Mouse (Mus musculus): Measurements from ENCODE around the gene Poln.

The Poln gene

DNA sequence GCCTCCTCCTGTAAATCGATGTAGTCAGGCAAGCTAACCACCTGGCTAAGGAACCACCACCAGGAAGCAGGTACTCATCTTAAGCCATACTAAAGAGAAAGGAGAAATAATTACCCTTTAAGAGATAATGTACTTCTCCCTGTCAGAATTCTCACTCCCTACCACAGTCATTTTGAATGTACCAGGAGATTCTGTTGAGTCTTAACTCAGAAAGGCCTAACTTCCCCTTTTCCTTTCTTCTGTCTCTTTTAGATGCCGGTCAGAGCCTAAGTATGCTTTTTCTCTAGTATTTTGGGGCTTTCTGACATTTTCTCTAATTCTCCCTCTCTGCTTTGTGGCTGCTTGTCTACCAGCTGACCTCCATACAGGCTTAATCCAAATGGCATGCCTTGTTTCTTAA lies 76.2 kb downstream of the Poln start:
- DNase-seq = no peak

DNA sequence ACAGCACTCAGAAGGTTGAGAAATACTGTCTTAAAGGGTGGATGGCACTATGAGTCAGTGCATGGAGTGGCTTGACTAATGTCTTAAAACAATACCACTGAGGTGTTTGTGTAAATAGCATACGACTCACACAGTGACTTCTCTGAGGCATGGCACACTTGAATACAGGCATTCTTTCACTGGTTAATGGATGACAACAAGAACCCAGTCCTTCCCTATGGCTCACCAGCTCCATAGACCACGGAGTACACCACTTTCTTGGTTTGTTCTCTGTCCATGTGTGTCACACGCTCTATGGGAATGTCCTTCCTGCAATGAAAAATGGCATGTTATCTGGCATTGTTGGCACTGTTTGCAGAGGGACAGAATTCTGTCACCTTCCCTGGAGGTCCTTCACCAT lies 136.7 kb downstream of the Poln start:
- DNase-seq = no peak

DNA sequence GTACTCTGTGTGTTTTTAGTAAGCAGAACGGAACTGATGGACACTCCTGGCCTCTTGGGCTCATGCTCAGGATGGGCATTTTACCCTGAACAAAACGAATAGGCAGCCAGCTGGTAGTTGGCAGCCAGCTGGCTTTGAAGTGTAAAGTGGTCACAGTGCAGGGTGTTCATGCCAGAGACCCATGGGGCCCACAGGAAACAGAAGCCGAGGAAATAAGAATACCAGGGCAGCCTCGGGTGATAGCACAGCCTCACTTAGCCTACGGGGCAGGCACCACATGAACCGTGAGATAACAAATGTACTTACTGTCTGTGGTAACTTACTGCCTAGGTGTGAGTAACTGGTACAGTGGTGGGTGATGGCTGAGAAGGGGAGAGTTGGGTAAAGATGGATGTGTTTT lies 138.2 kb downstream of the Poln start:
- DNase-seq = no peak

DNA sequence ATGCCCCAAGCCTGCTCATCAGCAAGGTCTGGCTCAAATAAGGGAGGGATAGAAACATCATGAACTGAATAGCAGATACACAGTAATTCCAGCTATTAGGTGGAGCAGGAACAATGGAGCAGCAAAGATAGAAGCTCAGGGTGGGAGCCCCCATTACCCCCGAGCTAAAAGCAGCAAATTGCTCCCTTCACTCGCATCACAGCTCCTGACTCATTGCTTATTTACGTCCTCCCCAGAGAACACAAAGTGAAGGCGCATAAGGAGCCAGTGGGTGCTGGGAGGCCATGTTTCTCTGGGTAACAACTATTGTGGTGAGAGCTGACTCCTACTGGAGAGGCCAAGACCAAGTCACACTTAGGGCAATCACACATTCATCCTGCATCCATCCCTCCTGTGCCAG lies 139.1 kb downstream of the Poln start:
- DNase-seq = no peak

DNA sequence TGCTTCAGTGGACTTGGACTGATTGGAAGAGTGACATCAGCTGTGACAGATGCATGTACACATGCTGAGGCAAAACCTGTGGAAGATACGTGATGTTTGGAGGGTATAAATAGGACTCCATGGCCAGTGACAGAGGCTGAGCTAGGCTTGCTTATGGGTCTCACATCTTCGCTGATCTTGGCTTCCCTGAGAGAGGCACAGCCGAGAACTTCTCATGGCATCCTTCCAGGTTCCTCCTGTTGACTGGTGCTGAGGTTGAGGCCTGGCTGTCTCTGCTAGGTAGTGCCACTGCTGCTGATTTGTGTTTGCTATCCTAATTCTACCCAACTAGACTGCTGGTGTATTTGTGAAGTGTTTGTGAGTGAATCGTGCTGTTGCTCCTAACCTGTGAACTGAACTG lies 150.3 kb downstream of the Poln start:
- DNase-seq = no peak

DNA sequence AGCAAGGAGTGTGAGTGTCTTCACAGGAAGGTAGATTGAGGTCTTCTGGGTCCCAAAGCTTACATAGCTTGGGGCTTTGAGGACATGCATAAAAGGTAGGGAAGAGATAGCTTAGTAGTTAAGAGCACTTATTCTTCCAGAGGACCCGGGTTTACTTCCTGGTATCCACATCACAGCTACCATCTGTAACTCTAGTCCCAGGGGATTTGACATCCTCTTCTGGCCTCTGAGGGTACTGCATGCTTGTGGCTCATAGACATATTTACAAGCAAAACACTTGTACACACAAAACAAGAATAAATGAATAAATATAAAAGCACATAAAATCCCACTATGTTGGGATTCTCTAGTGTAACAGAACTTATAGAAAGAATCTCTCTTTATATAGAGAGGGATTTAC lies 154.6 kb downstream of the Poln start:
- DNase-seq = no peak

DNA sequence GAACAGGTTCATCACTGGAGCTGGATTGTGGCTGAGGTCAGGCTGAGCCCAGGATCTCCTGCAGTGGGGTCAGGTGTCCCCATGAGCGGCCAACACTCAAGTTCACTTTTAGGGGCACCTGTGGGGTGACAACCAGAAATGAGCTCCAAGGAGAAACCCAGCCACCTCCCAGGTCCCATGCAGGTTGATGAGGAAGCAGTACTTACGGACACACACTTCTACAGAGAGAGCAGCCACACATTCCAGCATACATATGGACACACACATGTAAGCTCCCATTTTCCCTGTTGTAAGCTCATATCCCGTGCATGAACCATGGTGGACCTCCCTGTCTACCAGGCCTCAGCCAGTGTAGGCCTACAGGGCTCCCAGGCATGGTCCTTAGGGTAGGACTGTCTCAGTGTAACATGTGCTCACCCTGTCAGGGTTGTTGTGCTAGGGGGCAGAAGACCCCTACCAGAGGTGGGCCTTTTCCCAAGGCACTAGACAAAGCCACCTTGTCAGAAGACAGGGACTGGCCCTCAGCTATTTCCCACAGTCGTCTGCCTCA lies 161.8 kb downstream of the Poln start:
- DNase-seq = no peak

DNA sequence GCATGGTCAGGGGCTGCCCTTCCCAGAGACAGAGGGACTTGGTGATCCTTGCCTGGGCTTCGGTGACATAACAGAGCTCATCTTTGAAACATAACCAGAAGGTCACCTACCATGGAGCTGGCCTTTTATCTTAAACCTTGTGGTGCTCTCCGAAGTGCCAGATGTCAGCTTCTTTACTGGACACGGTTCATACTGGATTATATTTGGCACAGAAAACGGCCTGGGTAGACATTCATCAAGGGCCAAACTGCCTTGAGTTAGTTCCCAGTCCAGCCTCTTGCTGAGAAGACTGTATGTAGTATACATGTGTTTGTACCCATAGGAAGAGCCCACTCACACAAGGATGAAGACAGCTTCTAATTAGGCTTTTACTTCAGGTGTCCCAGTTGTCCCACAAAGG lies 162.4 kb downstream of the Poln start:
- no peak for DNase-seq

DNA sequence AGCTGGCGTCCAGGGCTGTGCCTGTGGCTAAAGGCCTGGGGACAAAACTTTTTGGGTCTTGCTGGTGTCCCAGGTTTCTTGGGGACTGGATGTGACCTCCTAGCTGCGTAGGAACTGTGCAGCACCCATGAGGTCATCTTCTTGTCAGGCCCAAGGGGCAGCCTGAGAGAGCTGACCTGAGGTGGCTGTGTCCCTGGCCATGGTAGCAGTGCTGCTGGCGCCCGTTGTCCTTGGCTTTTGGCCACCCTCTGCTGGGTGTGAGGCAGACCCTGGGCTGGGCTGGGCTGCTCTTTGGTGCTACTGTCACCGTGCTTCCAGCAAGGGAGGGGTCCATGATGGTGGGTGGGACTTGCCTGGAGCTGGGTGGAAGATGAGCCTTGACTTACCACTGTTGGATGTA lies 164.6 kb downstream of the Poln start:
- DNase-seq = no peak

DNA sequence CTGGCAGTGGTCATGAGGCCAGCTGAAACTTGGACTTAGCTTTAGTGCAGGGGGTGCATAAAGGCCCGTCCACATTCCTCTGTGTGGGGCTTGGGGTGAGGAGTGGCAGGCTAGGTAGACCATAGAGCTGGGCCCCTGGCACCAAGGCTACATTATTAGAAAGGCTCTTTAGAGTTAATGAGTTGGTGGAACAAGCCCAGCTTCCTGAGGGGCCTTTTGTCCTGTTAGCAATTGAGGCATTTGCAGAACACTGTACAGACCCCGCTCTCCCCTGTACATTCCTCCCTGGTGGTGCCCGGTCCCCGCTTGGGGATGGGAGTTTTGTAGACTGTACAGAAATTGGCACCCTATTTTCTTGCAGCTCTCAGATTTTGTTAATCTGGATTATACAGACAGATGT lies 166.6 kb downstream of the Poln start:
- no peak for DNase-seq

DNA sequence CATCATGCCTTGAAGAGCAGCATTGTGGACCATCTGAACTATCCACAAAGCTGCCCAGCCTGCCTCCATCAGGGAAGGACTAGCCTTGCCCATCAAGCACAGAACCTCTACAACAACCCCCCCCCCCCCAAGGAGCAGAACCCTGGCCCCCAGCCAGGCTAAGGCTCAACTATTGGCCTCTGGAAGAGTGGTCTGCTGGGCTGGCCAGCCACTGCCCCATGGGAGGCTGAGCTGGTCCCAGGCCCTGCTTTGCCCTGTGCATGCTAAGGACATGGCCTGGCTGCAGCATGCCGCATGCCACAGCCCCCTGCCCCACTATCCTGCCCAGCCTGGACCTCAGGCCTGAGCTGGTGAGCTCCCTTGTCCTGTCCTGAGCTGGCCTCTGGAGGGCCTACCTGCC lies 167.8 kb downstream of the Poln start:
- DNase-seq = no peak

DNA sequence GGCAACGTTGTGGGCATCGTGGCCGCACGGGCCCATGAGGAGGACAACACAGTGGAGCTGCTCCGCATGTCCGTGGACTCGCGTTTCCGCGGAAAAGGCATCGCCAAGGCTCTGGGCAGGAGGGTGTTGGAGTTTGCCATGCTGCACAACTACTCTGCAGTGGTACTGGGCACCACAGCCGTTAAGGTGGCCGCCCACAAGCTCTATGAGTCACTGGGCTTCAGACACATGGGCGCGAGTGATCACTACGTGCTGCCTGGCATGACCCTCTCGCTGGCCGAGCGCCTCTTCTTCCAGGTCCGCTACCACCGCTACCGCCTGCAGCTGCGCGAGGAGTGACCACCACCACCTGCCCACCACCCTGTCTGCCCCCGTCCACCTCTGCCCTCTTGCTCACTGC lies 168.4 kb downstream of the Poln start:
- DNase-seq = no peak

DNA sequence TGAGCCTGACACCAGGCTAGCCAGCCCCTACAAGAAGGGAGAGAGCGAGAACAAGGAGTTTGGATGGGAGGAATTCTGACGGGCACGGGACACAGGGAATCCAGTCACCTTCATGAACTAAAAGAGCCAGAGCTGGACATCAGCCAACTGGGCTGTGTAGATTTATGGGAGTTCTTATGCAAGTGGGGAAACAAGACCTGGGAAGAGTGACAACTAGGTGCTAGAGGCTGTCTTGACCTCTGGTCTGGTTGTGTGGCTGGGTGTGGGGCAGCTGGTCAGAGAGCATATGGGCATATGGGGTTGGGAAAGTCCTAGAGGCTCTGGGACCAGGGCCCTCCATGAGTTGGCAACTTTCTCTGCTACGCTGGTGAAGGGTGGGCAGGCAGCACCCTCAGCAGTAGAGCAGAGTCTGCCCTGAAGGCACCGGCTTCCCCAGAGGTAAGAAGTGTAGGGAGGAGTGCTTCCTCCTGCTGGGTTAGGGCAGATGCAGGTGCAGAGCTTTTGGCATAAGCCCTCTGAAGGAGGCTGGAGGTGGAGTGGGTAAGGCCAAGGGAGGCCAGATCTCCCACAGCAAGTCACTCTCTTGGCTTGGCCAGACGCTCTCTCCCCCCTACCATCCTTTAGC lies 169.7 kb downstream of the Poln start:
- DNase-seq = peak; percentile 26

DNA sequence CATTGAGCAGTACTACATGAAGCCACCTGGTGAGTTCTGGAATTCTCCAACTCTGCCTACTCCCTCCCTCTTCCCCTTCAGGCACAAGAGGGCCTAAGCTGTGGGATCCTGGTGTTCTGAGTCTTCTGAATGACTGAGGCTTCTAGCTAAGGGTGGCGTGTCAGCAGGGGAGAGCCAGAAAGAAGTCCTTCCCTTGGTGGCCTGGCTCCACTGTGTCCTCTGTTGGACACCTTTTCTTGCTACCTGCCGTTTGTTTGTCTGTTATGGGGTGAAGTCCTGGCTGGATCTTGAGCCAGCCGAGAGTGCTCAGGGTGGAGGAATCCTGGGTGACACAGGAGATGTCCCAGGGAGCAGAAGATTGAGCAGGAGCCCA lies 170.8 kb downstream of the Poln start:
- DNase-seq = no peak

DNA sequence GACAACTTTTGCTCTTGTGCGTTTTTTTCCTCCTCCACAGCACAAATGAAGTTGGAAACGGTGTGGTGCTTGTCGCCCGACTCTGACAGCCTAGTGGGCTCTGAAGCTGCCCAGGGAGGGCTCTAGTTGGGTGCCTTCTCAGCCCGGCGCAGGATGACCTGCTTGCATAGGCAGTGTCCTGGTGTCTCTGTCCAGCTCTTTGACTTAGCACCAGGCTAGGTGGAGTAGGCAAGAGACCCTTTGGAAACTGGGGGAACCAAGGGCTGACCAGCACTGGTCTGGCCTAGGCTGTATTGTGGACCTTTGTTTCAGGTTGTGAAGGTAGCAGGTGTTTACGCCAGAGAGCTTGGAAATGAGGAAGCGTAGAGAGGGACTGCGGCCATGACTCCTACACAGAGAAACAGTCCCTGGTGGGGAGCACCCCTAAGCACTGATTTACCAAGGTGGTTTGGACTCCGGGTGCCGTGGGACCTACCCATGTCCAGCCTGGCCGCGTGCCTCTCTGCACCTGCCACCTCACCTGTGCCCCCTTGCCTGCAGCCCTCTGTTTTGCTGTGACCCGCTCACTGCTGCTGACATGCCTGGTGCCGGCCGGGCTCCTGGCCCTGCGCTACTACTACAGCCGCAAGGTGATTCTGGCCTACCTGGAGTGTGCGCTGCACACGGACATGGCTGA lies 171.3 kb downstream of the Poln start:
- DNase-seq = peak; percentile 31

DNA sequence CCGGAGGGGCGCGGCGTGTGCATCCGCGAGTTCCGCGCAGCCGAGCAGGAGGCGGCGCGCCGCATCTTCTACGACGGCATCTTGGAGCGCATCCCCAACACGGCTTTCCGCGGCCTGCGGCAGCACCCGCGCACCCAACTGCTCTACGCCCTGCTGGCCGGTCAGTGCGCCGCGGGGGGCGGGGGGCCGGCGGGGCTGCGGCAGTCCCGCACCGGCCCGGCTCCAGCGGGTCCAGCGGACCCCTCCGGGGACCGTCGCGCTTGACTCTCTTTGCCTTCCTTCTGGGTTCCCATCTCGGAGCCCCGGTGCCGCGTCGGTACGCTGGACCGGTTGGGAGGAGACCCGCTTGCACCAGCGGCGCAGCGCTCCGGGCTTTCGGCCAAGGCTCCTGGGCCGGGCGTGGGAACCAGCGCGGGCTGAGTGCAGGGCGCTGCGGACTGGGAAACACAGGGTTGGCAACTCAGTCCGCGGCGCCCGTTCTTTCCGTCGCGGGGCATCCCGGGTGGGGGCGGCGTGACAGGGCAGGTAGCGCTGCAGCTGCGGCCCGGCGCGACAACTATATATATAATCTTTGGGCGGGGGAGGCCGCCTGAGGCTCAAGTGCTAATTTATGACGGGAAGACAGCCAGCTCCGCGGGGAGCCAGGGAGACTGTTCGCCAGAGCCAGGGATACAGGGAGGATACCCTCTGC lies 172.1 kb downstream of the Poln start:
- peak; percentile 73 for DNase-seq

DNA sequence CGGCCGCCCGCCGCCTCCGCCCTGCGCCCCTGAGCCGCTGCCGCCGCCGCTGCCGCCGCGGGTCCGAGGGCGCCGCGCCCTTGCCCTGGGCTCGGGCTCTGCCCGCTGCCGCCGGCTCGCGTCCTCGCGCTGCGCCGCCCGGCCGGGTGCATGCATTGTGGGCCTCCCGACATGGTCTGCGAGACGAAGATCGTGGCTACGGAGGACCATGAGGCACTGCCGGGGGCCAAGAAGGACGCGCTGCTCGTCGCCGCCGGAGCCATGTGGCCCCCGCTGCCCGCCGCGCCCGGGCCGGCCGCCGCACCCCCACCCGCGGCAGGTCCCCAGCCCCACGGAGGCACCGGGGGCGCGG lies 172.6 kb downstream of the Poln start:
- DNase-seq = no peak

DNA sequence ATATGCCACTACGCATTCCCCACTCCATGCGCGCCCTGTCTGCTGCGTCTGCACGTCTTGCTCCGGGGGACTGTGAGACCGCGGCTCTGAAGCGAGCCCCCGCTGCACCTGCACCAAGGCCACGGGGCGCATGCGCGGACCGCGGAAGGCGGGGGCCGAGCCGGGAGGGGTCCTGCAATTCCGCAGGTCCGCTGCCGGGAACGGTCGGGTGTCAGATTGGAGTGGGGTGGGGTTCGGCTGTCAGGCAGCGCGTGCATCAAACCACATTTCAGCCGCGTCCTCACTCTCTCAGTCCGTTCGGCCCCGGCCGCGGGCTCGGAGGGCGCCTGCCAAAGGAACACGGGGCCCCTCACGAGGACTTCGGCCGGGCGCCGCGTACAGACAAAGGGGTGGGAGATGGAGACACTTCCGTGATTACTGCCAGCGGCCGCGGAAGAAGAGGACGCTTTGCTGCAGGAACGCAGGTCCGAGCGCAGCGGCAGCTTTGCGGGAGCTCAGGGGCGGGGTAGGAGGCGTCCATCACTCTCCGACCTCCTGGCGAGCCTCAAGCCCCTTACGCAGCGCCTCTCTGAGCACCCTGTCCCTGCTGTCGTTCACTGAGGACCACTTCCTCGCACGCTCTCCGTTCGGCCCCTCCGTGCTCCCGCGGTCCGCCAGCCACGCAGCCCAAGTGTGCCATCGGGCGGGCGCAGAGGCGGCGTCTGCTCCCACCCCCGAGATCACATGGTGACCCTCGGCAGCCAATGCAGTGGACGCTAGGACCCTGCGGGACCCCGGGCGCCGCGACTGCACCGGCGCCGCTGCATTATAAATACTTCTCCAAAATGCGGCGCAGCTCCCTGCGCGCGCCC lies 173.2 kb downstream of the Poln start, which contains the start of gene Nat8l:
Nat8l (plus strand) TSS at position 142 of the 851 bp plus-strand sequence.
- peak; percentile 90 for DNase-seq

DNA sequence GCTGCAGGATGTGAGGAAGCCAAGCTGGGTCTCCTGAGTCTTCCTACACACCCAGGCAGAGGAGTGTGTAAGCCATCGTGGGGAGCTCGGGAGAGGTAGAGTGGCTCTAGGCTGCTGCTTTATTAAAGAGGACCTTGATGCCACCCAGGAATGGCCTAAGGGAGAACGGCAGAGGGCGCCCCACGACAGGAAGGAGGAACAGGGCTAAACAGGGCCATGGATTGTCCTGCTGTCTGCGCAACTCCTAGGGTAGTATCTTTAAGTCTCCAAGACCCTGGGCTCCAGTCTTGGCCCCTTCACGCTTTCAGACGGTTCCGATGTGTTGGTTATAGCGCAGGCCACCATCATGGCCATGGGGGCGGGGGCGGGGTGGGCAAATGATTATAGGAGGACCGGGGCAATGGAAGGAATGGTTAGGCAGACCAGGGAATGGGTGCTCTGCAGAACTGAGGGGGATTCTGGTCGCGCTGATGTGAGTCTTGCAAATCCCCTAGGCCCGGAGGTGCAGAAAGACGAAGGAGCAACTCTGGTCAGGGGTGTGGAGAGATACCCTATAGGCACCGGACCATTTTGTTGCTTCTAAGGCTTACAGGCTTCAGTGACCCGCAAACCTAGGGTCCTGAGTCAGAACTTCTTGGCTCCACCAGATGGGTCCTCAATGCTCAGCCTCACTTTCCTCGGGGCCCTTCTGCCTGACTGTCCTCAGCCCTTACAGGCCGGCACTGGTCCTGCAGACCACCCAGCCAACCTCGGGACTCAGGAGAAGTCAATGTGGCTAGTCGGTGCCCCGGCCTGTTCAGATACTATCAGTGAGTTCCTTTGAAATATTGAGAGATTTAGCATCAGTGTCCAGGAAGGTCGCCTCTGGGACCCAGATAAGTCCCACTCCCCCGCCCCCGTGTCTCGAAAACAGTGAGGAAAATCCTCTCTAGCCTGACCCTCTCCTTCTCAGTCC lies 174.3 kb downstream of the Poln start:
- peak; percentile 67 for DNase-seq

DNA sequence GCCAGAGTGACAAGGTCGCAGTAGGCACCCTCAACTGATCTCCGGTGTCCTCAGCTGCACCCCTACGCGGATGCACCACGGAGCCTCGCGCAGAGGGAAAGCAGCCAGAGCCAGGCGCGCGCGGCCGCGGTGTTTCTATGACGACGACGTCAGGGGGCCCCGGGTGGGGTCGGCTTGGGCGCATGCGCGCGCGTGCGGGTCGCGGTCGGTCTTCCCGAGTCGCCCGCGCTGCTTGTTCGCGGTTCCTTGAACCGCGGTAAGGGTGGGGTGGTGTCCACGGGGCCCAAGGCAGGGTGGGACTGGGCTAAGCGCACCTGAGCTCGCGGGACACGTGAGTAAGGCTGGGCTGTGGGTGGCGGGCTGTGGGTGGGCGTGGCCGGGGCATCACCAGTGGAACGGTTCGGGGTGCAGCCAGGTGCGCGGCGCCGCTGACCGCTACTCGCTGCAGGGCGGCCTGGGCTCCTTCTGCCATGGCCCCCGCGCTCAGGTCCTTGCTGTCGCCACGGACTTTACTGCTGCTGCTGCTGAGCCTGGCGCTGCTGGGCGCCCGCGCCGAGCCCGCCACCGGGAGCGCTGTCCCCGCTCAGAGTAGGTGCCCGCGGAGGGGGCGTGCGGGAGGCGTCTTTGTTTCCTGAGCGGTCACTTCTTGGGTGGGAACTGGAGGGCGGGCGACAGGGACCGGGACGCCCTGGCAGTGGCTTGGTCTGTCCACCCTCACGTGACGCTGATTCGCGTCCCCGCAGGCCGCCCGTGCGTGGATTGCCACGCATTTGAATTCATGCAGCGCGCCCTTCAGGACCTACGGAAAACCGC lies 185.7 kb downstream of the Poln start, which contains the start of gene Gm1673:
Gm1673 (plus strand) TSS at position 125 of the 813 bp plus-strand sequence.
- DNase-seq = peak; percentile 87

DNA sequence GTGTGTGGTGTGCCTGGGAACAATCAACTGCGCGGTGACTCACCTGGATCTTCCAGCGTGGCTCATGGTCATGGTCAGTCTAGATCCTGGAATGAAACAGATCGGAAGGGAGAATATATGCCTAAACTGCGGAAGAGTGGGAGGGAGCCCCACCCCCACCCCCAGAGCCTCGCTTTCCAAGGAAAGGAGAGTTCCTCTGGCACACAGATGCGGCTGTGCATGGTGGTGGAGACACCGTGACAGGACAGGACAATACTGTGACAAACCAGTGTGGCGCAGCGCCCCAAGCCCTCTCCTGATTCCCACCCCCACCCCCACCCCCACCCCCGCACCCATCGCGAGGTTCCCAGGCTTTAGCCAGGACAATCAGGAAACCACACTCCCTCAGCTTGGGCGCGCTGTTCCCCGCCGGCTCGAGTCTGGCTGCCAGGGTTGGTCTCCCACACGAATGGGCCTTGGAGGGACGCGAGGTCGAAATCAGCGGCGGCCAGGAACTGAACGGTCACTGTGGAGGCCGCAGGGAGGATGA lies 186.5 kb downstream of the Poln start:
- no peak for DNase-seq

Measured in cerebellum, adult 11 months (tissue).